Mouse (Mus musculus) kidney, embryonic 16.5 days (tissue): ENCODE data around the gene Fbln1. TPM values are rescaled to one million over a fixed set of nuclear protein-coding genes. Genes with fewer than 3 reads are reported as not detected.

Experiments
- ATAC-seq: fragments of 200-750 bp; cut with Nextera tagmentation; 2 replicates; pipeline ENCODE4 v1.8.0; 2017; ENCODE audit warnings: moderate TSS enrichment; ENCODE audit not compliant: low FRiP score, low TSS enrichment
- H3K27ac ChIP-seq: fragments of 300-500 bp; sonication (generic); 2 replicates; pipeline ENCODE4 v1.5.1; 2014; ENCODE audit warnings: low read length
- H3K27me3 ChIP-seq: fragments of 300-500 bp; sonication (generic); 2 replicates; pipeline ENCODE4 v1.6.1; 2014; ENCODE audit warnings: low read length, control low read depth, mixed read lengths; ENCODE audit not compliant: insufficient read depth
- H3K36me3 ChIP-seq: fragments of 300-500 bp; sonication (generic); 2 replicates; pipeline ENCODE4 v1.6.1; 2014; ENCODE audit warnings: low read length, control low read depth, mixed read lengths; ENCODE audit not compliant: insufficient read depth
- H3K4me1 ChIP-seq: fragments of 300-500 bp; sonication (generic); 2 replicates; pipeline ENCODE4 v1.6.1; 2014; ENCODE audit warnings: low read length, control low read depth, mixed read lengths; ENCODE audit not compliant: insufficient read depth
- H3K4me2 ChIP-seq: fragments of 300-500 bp; sonication (generic); replicated peaks from 2 replicates; pipeline ENCODE4 v1.6.1; 2014; ENCODE audit warnings: low read depth, low read length
- H3K4me3 ChIP-seq: fragments of 300-500 bp; sonication (generic); 2 replicates; pipeline ENCODE4 v1.5.1; 2014; ENCODE audit warnings: mild to moderate bottlenecking, low read length
- H3K9ac ChIP-seq: fragments of 300-500 bp; sonication (generic); replicated peaks from 2 replicates; pipeline ENCODE4 v1.6.1; 2014; ENCODE audit warnings: low read length
- H3K9me3 ChIP-seq: fragments of 300-500 bp; sonication (generic); 2 replicates; pipeline ENCODE4 v1.6.1; 2016; ENCODE audit warnings: low read length, control low read depth
- WGBS: fragments of 180-500 bp; shearing (Covaris S2); extraction: QIAGEN DNeasy Blood & Tissue Kit; methylation state at CpG from one replicate; pipeline ENCODE4 v1.1.7; 2014; 5-methylcytosine and 5-hydroxymethylcytosine counted together
- polyA plus RNA-seq: library from polyadenylated mRNA; unstranded; fragments of >200 nt; fragmentation: Nextera tagmentation; extraction: Ambion mirVana; gene quantifications from 2 replicates; pipeline ENCODE4 v1.2.1, GENCODE M21; 2015

The Fbln1 gene
- polyA plus RNA-seq, 1 experiment from 2014 or later = 202 TPM

- H3K4me1 ChIP-seq = no peaks in the 10 kb centered on the region
- no peak overlapping the region for H3K27ac ChIP-seq
- no peaks in the 10 kb centered on the region for H3K9me3 ChIP-seq
- H3K36me3 ChIP-seq = peaks cover 39% of the 10 kb centered on the region
- H3K27me3 ChIP-seq = no peaks in the 10 kb centered on the region
- ATAC-seq = no peak
- WGBS = 83% methylated on average over 5 of the region's 5 CpGs
- no peak overlapping the region for H3K9ac ChIP-seq
- H3K4me3 ChIP-seq = no peak overlapping the region
- no peak overlapping the region for H3K4me2 ChIP-seq
These were observed 40.3 kb downstream of the Fbln1 start for GRCm38 (mm10) chr15:85246016-85246415.

- no peak overlapping the region for H3K4me3 ChIP-seq
- no peak overlapping the region for H3K9ac ChIP-seq
- H3K4me1 ChIP-seq = no peaks in the 10 kb centered on the region
- no peak overlapping the region for H3K4me2 ChIP-seq
- 45% methylated on average over 6 of the region's 6 CpGs for WGBS
- H3K27ac ChIP-seq = no peak overlapping the region
- H3K9me3 ChIP-seq = no peaks in the 10 kb centered on the region
- no peaks in the 10 kb centered on the region for H3K27me3 ChIP-seq
- no peak for ATAC-seq
- H3K36me3 ChIP-seq = peaks cover 41% of the 10 kb centered on the region
These were observed 41.2 kb downstream of the Fbln1 start for GRCm38 (mm10) chr15:85246936-85247335.

GRCm38 (mm10) chr15:85248311-85248710 lies 42.6 kb downstream of the Fbln1 start:
- Histone ChIP-seq H3K27ac (no peak overlapping the region), H3K9me3 (no peaks in the 10 kb centered on the region), H3K27me3 (no peaks in the 10 kb centered on the region), H3K4me1 (no peaks in the 10 kb centered on the region), H3K4me2 (no peak overlapping the region), H3K9ac (no peak overlapping the region), H3K4me3 (no peak overlapping the region), H3K36me3 (peaks cover 44% of the 10 kb centered on the region)
- no peak for ATAC-seq
- WGBS = 92% methylated on average over 5 of the region's 5 CpGs

- Histone ChIP-seq H3K36me3 (peaks cover 40% of the 10 kb centered on the region), H3K9ac (no peak overlapping the region), H3K4me3 (no peak overlapping the region), H3K27me3 (no peaks in the 10 kb centered on the region), H3K4me1 (no peaks in the 10 kb centered on the region), H3K27ac (no peak overlapping the region), H3K4me2 (no peak overlapping the region), H3K9me3 (no peaks in the 10 kb centered on the region)
- peak; percentile 67; the same call in 1 of the 2 replicates for ATAC-seq
- 51% methylated on average over 5 of the region's 5 CpGs for WGBS
These were observed 43.5 kb downstream of the Fbln1 start for GRCm38 (mm10) chr15:85249252-85249651.

- no peak overlapping the region for H3K9ac ChIP-seq
- no peak for ATAC-seq
These were observed 44.7 kb downstream of the Fbln1 start for GRCm38 (mm10) chr15:85250436-85250835.

GRCm38 (mm10) chr15:85252476-85252875 lies 46.7 kb downstream of the Fbln1 start:
- Histone ChIP-seq H3K9me3 (no peaks in the 10 kb centered on the region), H3K9ac (no peak overlapping the region), H3K4me3 (no peak overlapping the region), H3K36me3 (peaks cover 30% of the 10 kb centered on the region), H3K4me1 (no peaks in the 10 kb centered on the region), H3K27me3 (no peaks in the 10 kb centered on the region), H3K4me2 (no peak overlapping the region), H3K27ac (no peak overlapping the region)
- no peak for ATAC-seq
- 92% methylated on average over 6 of the region's 6 CpGs for WGBS

More at GRCm38 (mm10) chr15:85250436-85250835, 44.7 kb downstream of the Fbln1 start:
- Histone ChIP-seq H3K4me3 (no peak overlapping the region), H3K36me3 (peaks cover 29% of the 10 kb centered on the region), H3K27ac (no peak overlapping the region), H3K4me2 (no peak overlapping the region), H3K4me1 (no peaks in the 10 kb centered on the region), H3K9me3 (no peaks in the 10 kb centered on the region), H3K27me3 (no peaks in the 10 kb centered on the region)
- WGBS = 82% methylated on average over 2 of the region's 2 CpGs

- Histone ChIP-seq H3K9me3 (peaks cover 9% of the 10 kb centered on the region; the same call in 1 of the 2 replicates), H3K9ac (no peak overlapping the region), H3K36me3 (peaks cover 34% of the 10 kb centered on the region), H3K4me1 (no peaks in the 10 kb centered on the region), H3K4me3 (no peak overlapping the region), H3K27me3 (no peaks in the 10 kb centered on the region), H3K27ac (no peak overlapping the region), H3K4me2 (no peak overlapping the region)
- WGBS = 77% methylated on average over 6 of the region's 6 CpGs
- no peak for ATAC-seq
These were observed 52.2 kb downstream of the Fbln1 start for GRCm38 (mm10) chr15:85257775-85258429.

- H3K36me3 ChIP-seq = peaks cover 37% of the 10 kb centered on the region
- 0 out of 2 replicates have a peak, but pooled peaks cover 2% of the 10 kb centered on the region for H3K4me1 ChIP-seq
- H3K4me2 ChIP-seq = no peak overlapping the region
- no peak for ATAC-seq
- no peak overlapping the region for H3K9ac ChIP-seq
- no peaks in the 10 kb centered on the region for H3K27me3 ChIP-seq
- H3K9me3 ChIP-seq = peaks cover 9% of the 10 kb centered on the region; the same call in 1 of the 2 replicates
- H3K4me3 ChIP-seq = no peak overlapping the region
- H3K27ac ChIP-seq = no peak overlapping the region
- 88% methylated on average over 5 of the region's 5 CpGs for WGBS
These were observed 57.1 kb downstream of the Fbln1 start for GRCm38 (mm10) chr15:85262805-85263204.

- no peak for ATAC-seq
- 26% methylated on average over 14 of the region's 14 CpGs for WGBS
- no peaks in the 10 kb centered on the region for H3K27me3 ChIP-seq
- H3K4me1 ChIP-seq = 0 out of 2 replicates have a peak, but pooled peaks cover 2% of the 10 kb centered on the region
- peaks cover 15% of the 10 kb centered on the region; the same call in 1 of the 2 replicates for H3K36me3 ChIP-seq
- H3K9me3 ChIP-seq = no peaks in the 10 kb centered on the region
- H3K9ac ChIP-seq = no peak overlapping the region
- no peak overlapping the region for H3K4me2 ChIP-seq
- no peak overlapping the region for H3K27ac ChIP-seq
- no peak overlapping the region for H3K4me3 ChIP-seq
These were observed 61.1 kb downstream of the Fbln1 start for GRCm38 (mm10) chr15:85266729-85267434.

- Histone ChIP-seq H3K36me3 (peaks cover 15% of the 10 kb centered on the region; the same call in 1 of the 2 replicates), H3K4me3 (no peak overlapping the region), H3K4me1 (0 out of 2 replicates have a peak, but pooled peaks cover 2% of the 10 kb centered on the region), H3K9ac (no peak overlapping the region), H3K27ac (no peak overlapping the region), H3K9me3 (no peaks in the 10 kb centered on the region), H3K27me3 (no peaks in the 10 kb centered on the region), H3K4me2 (no peak overlapping the region)
- 66% methylated on average over 19 of the region's 19 CpGs for WGBS
- no peak for ATAC-seq
These were observed 62.1 kb downstream of the Fbln1 start for GRCm38 (mm10) chr15:85267891-85268290.
